Mouse (Mus musculus) gastrocnemius, postnatal 14 days (tissue): ENCODE measurements around the gene Rfpl4. TPM values are rescaled to one million over a fixed set of nuclear protein-coding genes. Genes with fewer than 3 reads are reported as not detected.
"Not testable (repeated sequence)": the region's sequence is repeated elsewhere in the genome, so short reads cannot be mapped to it uniquely, and the experiment has no call there.

ENCODE experiments used
- DNase-seq: peaks from one replicate; pipeline ENCODE4 v3.0.0; 2021; ENCODE audit warnings: mixed read lengths
- intact Hi-C: fragments of 180-260 bp; cut with DNase I; formaldehyde crosslinking; loops from one replicate; pipeline ENCODE4 v1.15.1; 2025; ENCODE audit warnings: low total_unique reads
- microRNA-seq, 2 experiments: library from miRNA; unstranded; fragments of <30 nt; microRNA quantifications; one replicate each; pipeline ENCODE4 v1.2.0; 2021
- total RNA-seq, 2 experiments: library from RNA; stranded (reverse); gene quantifications; 2 replicates each; pipeline ENCODE4 v1.2.3; 2021

Gene Rfpl4
- total RNA-seq, 2 experiments from 2014 or later, result not detected

DNA sequence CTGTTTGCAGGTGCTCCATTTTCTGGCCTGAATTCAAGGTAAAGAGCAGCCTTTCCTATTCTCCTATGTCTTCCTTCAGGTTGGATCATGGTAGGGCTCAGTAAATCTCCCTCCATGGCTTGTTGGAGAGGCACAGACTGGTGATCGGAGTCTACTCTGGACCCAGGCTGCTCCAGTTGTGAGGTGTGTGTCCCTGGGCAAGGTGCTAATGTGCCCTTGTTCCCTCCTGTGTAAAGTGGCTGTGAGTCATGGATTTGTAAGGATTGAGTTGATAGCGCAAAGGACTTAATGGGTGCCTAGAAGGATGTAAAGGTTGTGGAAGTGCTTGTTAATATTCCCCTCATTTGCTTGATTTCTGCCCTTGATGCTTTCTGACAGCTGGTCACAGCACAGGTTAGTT lies 34.8 kb downstream of the Rfpl4 start:
- intact Hi-C loops, result no loop called here
- DNase-seq, result no peak

DNA sequence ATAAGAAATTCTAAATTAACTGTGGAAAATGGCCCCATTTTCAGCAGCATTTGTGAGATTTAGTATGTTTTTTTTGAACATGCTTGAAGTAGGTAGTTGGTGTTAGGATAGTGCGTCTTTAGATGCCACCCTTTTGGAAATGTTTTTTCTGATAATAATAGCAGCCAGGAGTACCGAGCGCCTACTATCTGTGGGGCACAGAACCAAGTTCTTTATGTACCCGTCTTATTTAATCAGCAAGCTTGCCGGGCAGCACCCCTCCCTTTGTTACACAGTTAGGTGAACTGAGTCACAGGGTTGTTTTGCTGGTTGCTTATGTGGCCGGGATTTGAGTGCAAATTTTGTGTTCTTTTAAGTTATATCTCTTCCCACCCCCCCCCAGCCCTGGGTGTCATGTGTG lies 35.5 kb downstream of the Rfpl4 start:
- intact Hi-C loops, result no loop called here
- no peak for DNase-seq

DNA sequence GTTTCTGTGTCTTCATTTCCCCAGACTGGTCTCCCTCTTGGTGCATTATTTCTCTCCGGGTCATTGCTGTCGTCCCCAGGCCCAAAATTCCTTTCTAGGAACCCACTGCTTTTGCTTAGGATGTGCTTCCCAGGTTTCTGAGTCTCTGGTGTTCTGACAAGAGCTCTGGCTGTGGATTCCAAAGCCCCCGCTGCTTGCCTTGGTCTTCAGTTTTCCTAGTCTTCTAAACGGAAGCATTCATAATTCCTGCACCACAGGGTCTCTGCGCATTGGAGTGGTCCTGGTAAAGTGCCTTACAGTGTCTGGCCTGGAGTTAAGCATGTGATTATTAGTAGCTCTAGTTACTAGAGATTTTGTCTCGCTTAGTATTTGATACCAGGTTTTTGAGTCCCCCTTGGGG lies 35.9 kb downstream of the Rfpl4 start:
- intact Hi-C loops, result no loop called here
- DNase-seq, result no peak

DNA sequence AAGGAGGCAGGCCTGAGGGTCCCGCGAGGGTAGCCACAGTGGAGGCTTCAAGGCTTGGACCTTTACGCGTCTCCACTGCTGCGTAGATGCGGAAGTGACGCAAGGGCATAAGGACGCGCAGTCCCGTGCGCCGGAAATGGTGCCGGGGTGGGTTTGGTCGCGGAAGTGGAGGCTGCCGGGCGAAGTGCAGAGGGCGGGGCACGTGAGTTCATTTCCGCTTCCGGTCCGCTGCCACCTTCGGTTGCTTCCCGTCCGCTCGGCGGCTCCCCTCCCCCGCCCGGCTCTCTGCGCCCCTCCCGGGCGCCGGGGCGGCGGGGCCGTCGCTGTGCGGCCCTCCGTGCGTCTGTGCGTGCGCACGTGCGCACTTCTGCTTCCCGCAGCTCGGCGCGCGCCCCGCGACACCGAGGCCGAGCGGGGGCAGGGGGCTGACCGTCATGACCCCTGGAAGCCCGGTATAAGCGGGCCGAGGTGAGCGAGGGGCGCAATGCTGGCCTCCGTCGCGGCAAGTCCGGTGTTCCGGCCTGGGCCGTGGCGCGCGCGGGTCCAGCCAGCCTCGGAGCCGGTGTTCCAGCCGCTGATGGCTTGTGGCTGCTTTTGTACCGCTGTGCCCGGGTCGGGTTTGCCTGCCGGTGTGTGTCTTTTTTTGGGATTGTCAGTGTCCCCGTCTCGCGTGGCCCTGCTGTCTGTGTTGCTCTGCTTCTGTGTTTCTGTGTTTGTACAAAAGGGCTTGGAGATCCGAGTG lies 36.6 kb downstream of the Rfpl4 start, which contains the start of gene Epn1:
Gene Epn1 (plus strand): TSS at position 226 of the 742 bp plus-strand sequence.
- peak; percentile 97 for DNase-seq
- intact Hi-C loops, result no loop called here

DNA sequence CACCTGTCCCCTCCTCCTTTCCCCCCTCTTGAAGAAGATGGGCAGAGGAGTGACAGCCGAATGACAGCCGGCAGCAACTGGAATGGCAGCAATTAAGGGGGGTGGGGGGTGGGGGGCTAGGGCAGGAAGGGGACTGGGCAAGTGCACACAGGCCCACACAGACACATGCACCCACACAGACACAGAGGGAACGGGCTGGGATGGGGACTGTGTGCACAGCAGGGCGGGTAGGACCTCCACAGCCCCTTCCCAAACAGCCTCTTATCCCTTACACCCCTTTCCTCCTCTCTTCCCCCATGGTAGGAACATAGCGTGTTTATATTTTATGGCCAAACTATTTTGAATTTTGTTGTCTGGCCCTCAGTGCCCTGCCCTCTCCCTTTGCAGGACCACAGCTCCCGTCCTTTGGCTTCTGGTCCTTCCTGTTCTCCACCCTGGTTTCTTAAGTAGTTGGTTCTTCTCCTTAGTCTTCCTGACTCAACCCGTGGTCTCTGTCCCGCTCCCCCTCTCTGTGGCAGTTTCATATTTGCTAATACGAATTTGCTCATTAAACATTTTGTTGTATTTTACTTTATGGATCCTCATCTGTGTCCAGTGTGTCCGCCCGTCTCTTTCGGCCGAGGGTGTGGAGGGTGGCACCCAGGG lies 37.3 kb downstream of the Rfpl4 start:
- not testable (repeated sequence) for DNase-seq
- intact Hi-C loops, result loop anchor here (10.0 kb wide), 1 partner anchor 1455 kb away; the partner anchor contains the start of genes Prpf31 and Tfpt

DNA sequence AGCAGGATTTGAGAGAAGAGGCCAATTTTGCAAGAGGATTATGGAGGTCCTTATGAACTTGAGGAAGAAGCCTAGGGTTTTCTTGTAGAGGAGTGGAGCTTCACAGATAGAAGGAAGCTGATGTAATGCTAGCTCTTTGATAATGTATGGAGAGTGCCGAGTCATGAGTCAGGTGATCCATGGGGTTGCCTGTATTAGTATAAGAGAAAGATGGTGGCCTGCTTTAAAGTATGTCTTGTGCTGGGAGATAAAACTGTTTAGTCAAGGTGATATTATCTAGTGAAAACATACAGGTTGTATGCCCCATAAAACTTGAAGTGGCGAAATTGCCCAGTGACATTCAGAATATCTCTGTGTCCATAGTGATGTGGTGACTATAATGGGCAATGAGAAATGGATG lies 39.8 kb downstream of the Rfpl4 start:
- intact Hi-C loops, result loop anchor here (10.0 kb wide), 1 partner anchor 1452 kb away; the partner anchor contains the start of genes Prpf31 and Tfpt
- DNase-seq, result no peak

DNA sequence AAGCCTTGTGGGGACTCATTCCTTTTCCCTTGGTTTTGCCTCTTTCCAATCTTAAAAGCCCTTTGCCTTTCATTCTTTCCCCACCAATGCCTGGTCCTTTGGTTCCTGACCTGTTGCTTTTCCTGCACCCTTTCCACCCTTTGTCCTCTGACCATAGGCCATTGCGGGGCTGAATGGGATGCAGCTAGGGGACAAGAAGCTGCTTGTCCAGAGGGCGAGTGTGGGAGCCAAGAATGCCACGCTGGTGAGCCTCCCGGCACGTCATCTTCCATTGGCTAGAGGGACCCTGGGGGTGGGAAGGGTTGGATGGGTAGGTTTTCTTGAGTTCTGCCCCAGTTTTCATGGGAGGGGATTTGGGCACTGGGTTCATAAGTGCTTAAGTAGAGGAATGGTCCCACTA lies 41.8 kb downstream of the Rfpl4 start:
- no peak for DNase-seq
- intact Hi-C loops, result loop anchor here (10.0 kb wide), 1 partner anchor 1450 kb away; the partner anchor contains the start of genes Prpf31 and Tfpt

DNA sequence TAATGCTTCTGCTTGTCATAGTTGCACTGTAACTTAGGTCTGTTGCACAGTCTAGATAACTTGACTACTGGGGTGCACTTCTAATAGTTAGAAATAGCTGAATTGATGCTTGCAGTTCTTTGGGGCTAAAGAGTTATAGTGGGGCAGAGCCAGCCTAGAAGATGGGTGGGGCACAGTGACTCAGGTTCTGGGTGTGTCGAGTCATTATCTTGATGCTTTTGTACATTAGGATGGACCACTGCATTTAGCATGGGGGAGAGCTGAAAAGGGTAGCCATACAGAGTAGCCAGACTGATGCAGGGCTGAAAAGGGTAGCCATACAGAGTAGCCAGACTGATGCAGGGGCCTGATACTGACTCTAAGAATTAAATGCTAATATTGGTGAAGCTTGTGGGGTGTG lies 43.2 kb downstream of the Rfpl4 start:
- intact Hi-C loops, result loop anchor here (10.0 kb wide), 1 partner anchor 1449 kb away; the partner anchor contains the start of genes Prpf31 and Tfpt
- no peak for DNase-seq

DNA sequence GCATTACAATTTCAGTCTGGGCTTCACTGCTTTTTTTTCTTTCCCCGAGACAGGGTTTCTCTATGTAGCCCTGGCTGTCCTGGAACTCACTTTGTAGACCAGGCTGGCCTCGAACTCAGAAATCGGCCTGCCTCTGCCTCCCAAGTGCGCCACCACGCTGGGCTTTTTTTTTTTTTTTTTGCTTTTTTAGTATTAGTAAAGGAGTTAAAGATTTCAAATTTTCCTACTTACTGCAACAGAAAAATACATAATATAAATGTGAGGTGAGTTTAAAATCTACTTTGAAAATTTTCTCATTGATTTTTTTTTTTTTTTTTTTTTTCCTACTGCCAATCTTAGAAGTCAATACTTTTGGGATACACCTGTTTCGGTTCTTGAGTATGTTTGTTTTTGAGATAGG lies 51.9 kb downstream of the Rfpl4 start:
- no peak for DNase-seq
- intact Hi-C loops, result no loop called here

DNA sequence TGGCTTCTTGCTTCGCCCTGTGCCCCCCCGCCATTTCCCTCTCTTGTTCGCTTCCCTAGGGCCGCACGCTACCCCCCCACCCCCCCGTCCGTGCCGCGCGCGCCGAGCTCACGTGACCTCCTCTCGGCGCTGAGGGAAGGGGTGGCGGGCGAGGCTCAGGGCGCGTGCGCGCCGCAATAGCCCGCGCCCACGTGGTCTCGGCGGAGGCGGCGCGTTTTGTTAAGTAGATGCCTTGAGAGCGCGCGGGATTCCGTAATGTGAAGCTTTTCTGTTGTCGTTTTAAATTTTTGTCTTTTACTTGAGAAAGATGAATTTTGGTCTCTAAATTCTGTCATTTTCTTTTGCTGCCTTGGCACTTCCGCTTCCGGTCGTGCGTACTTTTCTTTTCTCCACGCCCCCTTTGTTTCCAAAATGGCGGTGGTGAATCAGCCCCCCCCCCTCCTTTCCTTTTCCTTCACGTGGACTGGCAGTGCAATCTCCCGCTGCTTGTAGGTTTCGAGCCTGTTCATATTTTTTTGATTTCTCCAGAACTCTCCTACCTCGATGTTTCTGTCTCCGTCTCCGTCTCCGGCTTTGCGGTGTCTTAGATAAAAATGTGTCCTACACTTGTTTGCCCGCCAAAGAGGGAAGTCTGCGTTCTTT lies 54.3 kb downstream of the Rfpl4 start:
- no peak for DNase-seq
- intact Hi-C loops, result no loop called here

DNA sequence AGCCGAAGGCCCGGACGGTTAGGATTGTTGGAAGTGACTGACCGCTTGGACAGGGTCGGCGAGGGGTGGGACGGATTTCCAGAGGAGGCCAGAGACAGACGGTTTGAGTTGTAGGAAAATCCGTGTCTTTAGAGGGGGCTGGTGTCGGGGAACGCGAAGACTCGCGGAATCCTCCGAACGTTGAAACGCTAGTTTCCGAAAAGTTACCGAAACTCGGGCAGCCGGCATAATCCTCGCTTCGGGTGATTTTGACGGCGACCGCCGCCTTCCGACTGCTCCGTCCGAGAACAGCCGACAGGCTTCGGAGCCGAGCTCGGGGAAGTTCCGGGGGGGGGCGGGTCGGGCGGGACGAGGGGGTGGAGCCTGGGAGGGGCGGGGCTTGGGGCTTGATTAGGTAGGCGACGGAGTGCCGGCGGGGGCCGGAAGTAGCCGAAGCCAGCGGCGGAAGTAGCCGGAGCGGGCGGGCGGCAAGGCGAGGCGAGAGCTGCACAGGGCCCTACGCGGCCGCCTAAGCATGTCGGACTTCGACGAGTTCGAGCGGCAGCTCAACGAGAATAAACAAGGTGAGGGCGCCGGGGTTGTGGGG lies 54.9 kb downstream of the Rfpl4 start, which contains the start of gene U2af2:
Gene U2af2 (plus strand): TSS at position 370 of the 586 bp plus-strand sequence.
- intact Hi-C loops, result no loop called here
- peak; percentile 96 for DNase-seq

DNA sequence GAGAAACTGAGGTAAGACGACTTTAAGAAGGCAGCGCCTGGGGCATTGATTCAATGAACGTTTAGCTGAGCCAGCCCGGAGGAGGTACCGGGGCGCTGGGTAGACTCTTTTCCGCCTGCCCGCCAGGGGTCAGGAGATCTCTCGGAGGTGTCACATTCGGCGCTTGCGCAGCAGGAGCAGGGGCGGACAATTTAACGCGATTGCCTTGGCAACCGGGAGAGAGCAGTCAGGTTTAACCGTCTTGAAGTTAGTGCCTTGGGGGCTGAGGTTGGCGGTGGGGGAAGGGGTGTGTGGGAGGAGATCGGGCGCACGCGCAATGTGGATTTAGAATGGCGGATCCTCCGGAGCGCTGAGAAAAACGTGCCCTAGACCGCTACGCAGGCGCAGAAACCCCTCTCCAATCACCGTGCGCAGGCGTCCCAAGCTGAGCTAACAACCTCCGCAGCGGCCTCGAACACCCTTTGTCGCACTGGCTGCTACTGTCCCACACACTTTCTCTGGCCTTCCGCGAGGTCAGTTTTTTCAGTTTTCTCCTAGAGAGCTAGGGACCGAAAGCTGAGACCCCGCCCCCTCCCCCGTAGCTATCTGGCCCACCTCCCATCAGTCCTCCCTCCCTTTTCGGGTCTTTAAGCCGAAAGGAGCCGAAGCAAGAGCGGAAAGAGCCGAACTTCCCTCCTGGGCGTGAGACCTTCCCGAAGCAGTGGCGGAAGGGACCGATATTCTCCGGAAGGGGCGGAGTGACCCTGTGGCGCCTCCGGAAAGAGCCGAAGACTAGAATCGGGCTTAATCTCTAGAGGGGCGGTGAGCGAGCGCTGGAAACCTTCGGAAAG lies 55.6 kb downstream of the Rfpl4 start:
- DNase-seq, result peak; percentile 98

DNA sequence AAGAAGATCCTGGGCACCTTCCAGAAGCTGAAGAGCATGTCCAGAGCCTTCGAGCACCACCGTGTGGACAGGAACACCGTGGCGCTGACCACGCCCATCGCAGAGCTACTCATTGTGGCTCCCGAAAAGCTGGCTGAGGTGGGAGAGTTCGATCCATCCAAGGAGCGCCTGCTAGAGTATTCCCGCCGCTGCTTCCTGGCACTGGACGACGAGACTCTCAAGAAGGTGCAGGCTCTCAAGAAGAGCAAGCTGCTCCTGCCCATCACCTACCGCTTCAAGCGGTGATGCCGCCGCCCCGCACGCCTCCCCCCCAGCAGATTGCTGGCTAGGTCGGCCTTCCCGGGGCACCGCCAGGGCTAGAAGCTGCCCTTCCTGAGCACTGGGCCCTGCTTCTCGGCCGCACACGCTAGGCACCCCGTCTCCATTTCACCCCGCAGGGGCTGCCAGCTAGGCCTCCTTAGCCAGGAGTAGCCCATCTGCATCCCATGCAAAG lies 56.5 kb downstream of the Rfpl4 start:
- intact Hi-C loops, result no loop called here
- peak; percentile 83 for DNase-seq

More for the DNA sequence above, 55.6 kb downstream of the Rfpl4 start:
- intact Hi-C loops, result no loop called here

Small RNA genes within 50 kb of the gene (microRNA-seq; reads per million reads assigned to microRNA genes)
- 0 reads per million in 2 experiments for gene Gm26217

Other genes with a start within 250 kb of the Rfpl4 start
- gene Isoc2b, start 246.7 kb downstream of the Rfpl4 start, total RNA-seq, result 1 to 10 TPM; 2.4 TPM
- 10 to 100 TPM; 15.8 to 16.7 TPM for gene Isoc2a, start 239.8 kb downstream of the Rfpl4 start, total RNA-seq
- gene Gm36210, start 210.4 kb downstream of the Rfpl4 start, total RNA-seq, result not detected
- gene Zfp628, start 201.7 kb downstream of the Rfpl4 start, total RNA-seq, result 1 to 10 TPM; 7.9 to 8.4 TPM
- 1 to 10 TPM; 2.4 to 3.3 TPM for gene Nat14, start 194.9 kb downstream of the Rfpl4 start, total RNA-seq
- gene Ssc5d, start 191.2 kb downstream of the Rfpl4 start, total RNA-seq, result 10 to 100 TPM; 28.5 to 33.4 TPM
- 10 to 100 TPM; 39.9 to 51.4 TPM for gene Sbk2, start 152.5 kb downstream of the Rfpl4 start, total RNA-seq
- 1 to 10 TPM in 1 of 2 experiments, under 1 TPM in 1; 0.33 to 1.0 TPM for gene Sbk3, start 145.8 kb downstream of the Rfpl4 start, total RNA-seq
- gene Zfp579, start 120.8 kb downstream of the Rfpl4 start, total RNA-seq, result 10 to 100 TPM in 1 of 2 experiments, 1 to 10 TPM in 1; 9.0 to 10.5 TPM
- 1 to 10 TPM; 5.8 to 6.0 TPM for gene Zfp524, start 102.5 kb downstream of the Rfpl4 start, total RNA-seq
- gene Fiz1, start 102.3 kb downstream of the Rfpl4 start, total RNA-seq, result 10 to 100 TPM; 16.3 to 16.5 TPM
- not detected for gene Gm44973, start 101.5 kb downstream of the Rfpl4 start, total RNA-seq
- 10 to 100 TPM; 12.6 to 13.4 TPM for gene Zfp865, start 96.6 kb downstream of the Rfpl4 start, total RNA-seq
- under 1 TPM; 0.31 to 0.33 TPM for gene Ccdc106, start 96.4 kb downstream of the Rfpl4 start, total RNA-seq
- not detected for gene 4632433K11Rik, start 82.8 kb downstream of the Rfpl4 start, total RNA-seq
- 1 to 10 TPM; 4.3 to 5.0 TPM for gene Zfp784, start 78.5 kb downstream of the Rfpl4 start, total RNA-seq
- 1 to 10 TPM; 5.6 to 6.6 TPM for gene Zfp580, start 65.4 kb downstream of the Rfpl4 start, total RNA-seq
- 10 to 100 TPM; 52.0 to 62.2 TPM for gene U2af2, start 54.8 kb downstream of the Rfpl4 start, total RNA-seq
- gene Epn1, start 36.7 kb downstream of the Rfpl4 start, total RNA-seq, result 100 to 1,000 TPM; 100 to 107 TPM
- gene Rasl2-9, start 9.0 kb upstream of the Rfpl4 start, total RNA-seq, result 1 to 10 TPM; 1.4 to 1.7 TPM
- gene Vmn1r55, start 32.7 kb upstream of the Rfpl4 start, total RNA-seq, result not detected
- not detected for gene Vmn1r56, start 79.8 kb upstream of the Rfpl4 start, total RNA-seq
- not detected for gene Vmn1r57, start 101.5 kb upstream of the Rfpl4 start, total RNA-seq
- gene Gm5065, start 233.6 kb upstream of the Rfpl4 start, total RNA-seq, result not detected
- not detected for gene Nlrp2, start 234.1 kb upstream of the Rfpl4 start, total RNA-seq